In the genomic region with DNA sequence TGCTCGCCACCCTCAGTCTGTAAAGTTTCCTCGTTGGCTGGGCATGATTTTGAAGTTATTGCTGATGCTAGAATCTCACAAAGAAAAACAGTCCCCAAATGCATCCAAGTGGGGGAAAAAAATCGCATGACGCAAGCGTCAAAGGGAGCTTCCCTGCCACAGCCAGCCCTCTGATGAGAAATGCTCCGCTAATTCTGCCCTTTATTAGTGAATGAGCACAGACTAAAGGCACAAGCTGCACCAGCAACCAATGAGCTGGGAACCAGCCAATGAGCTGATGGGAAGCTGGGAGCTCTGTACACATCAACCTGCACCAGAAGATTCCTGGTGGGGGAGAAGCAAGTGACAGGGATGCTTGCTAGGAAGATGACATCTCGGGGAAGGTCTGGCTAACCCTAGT, we compare ENCODE assay signal across 23 mouse cellular contexts. TPM values are rescaled to one million over a fixed set of nuclear protein-coding genes. Genes with fewer than 3 reads are reported as not detected.
A peak's percentile ranks its signal among the peaks of the same experiment; 100 is the strongest.
DNase-seq lines count a peak whose midpoint lies in the region; ATAC-seq and TF ChIP-seq lines count a peak whose summit lies in the region.
"Had no signal": no experiment of that assay in that cellular context is flagged by ENCODE, and none has a peak within 500 bp of the region (broad histone marks: within the 10 kb centered on the region; RNA-seq: fewer than 3 reads in every experiment).

No protein-coding gene starts in this region.

- H3K4me2 ChIP-seq in forebrain, embryonic 15.5 days (replicated peaks): no peak overlapping the region
- no peak overlapping the region for H3K4me2 ChIP-seq in forebrain, postnatal 0 days (ENCODE audit: low read depth)
- H3K4me2 ChIP-seq in hindbrain, embryonic 13.5 days: no peak overlapping the region
- H3K4me2 ChIP-seq: embryonic facial prominence, embryonic 13.5 days; hindbrain, embryonic 14.5 days had no signal

- no peak overlapping the region for H3K4me3 ChIP-seq in forebrain, embryonic 15.5 days
- H3K4me3 ChIP-seq in forebrain, postnatal 0 days (ENCODE audit: low read depth, low read length): no peak overlapping the region
- H3K4me3 ChIP-seq in hindbrain, embryonic 13.5 days: no peak overlapping the region
- no peak overlapping the region for H3K4me3 ChIP-seq in hindbrain, embryonic 10.5 days
- H3K4me3 ChIP-seq: embryonic facial prominence, embryonic 13.5 days; gastrocnemius, adult 2 months had no signal

- no peak overlapping the region for H3K27ac ChIP-seq in forebrain, embryonic 15.5 days (replicated peaks)
- H3K27ac ChIP-seq in forebrain, postnatal 0 days (ENCODE audit: low read depth, low read length): no peak overlapping the region
- 0 out of 2 replicates have a peak overlapping the region, but pooled peaks have one; percentile 15 for H3K27ac ChIP-seq in hindbrain, embryonic 13.5 days
- H3K27ac ChIP-seq in hindbrain, embryonic 10.5 days: no peak overlapping the region
- H3K27ac ChIP-seq: embryonic facial prominence, embryonic 13.5 days; gastrocnemius, adult 2 months; hindbrain, embryonic 14.5 days had no signal

- no peaks in the 10 kb centered on the region for H3K9me3 ChIP-seq in forebrain, embryonic 15.5 days
- no peaks in the 10 kb centered on the region for H3K9me3 ChIP-seq in forebrain, postnatal 0 days (ENCODE audit: low read length)
- H3K9me3 ChIP-seq in hindbrain, embryonic 13.5 days: no peaks in the 10 kb centered on the region
- no peaks in the 10 kb centered on the region for H3K9me3 ChIP-seq in hindbrain, embryonic 10.5 days
- H3K9me3 ChIP-seq: embryonic facial prominence, embryonic 13.5 days had no signal

- 27% methylated on average over 7 of the region's 7 CpGs for WGBS in forebrain, embryonic 15.5 days
- 27% methylated on average over 7 of the region's 7 CpGs for WGBS in forebrain, postnatal 0 days
- WGBS in hindbrain, embryonic 13.5 days: 55% methylated on average over 7 of the region's 7 CpGs
- 71% methylated on average over 7 of the region's 7 CpGs for WGBS in hindbrain, embryonic 10.5 days

- TF ChIP-seq CTCF in forebrain, postnatal 0 days (IDR thresholded peaks at IDR 0.05; ENCODE audit: low read depth): no peak

- no peak for DNase-seq in forebrain, postnatal 0 days
- no peak for DNase-seq in hindbrain, embryonic 10.5 days (ENCODE audit: low spot score)
- peak; percentile 46 for DNase-seq in retina, postnatal 1 day
- no peak for DNase-seq in retina, embryonic 14.5 days (ENCODE audit: low spot score)
- peak; percentile 16 for DNase-seq in retina, postnatal 7 days (ENCODE audit: low read depth, low spot score)
- DNase-seq in neural tube, embryonic 10.5 days (ENCODE audit: extremely low spot score, low spot score): no peak
- DNase-seq: adrenal gland, adult 8-10 months; adrenal gland, postnatal 36 days; cerebellum, adult 11-12 months; cerebellum, adult 9-10 months; cerebellum, postnatal 25 days; gastrocnemius, adult 2 months; gastrocnemius, postnatal 25 days; heart, postnatal 10 days; heart, postnatal 4 days; kidney, adult 8-10 months had no signal

- peaks cover 5% of the 10 kb centered on the region; the same call in 1 of the 2 replicates for H3K36me3 ChIP-seq in forebrain, embryonic 15.5 days
- peaks cover 24% of the 10 kb centered on the region for H3K36me3 ChIP-seq in forebrain, postnatal 0 days (ENCODE audit: insufficient read depth)
- H3K36me3 ChIP-seq in hindbrain, embryonic 13.5 days: peaks cover 68% of the 10 kb centered on the region
- H3K36me3 ChIP-seq in hindbrain, embryonic 10.5 days: peaks cover 38% of the 10 kb centered on the region

- H3K9ac ChIP-seq in forebrain, embryonic 15.5 days (replicated peaks): no peak overlapping the region
- H3K9ac ChIP-seq in forebrain, postnatal 0 days: no peak overlapping the region
- no peak overlapping the region for H3K9ac ChIP-seq in hindbrain, embryonic 13.5 days
- H3K9ac ChIP-seq: embryonic facial prominence, embryonic 13.5 days; hindbrain, embryonic 14.5 days had no signal

- ATAC-seq in forebrain, embryonic 15.5 days (replicated peaks): 0 out of 2 replicates have a peak, but pooled peaks have one; percentile 29
- no peak; the same call in 1 of the 2 replicates for ATAC-seq in forebrain, postnatal 0 days
- ATAC-seq in hindbrain, embryonic 13.5 days (ENCODE audit: low FRiP score): no peak
- ATAC-seq: inflammation-experienced regulatory T-cells, adult 6 months; intestine, postnatal 0 days had no signal

- H3K27me3 ChIP-seq in forebrain, embryonic 15.5 days: no peaks in the 10 kb centered on the region
- H3K27me3 ChIP-seq in forebrain, postnatal 0 days (ENCODE audit: insufficient read depth, low read length): no peaks in the 10 kb centered on the region
- H3K27me3 ChIP-seq in hindbrain, embryonic 13.5 days: no peaks in the 10 kb centered on the region
- no peaks in the 10 kb centered on the region for H3K27me3 ChIP-seq in hindbrain, embryonic 10.5 days (ENCODE audit: insufficient read depth, poor library complexity, severe bottlenecking)
- H3K27me3 ChIP-seq: CH12.LX; embryonic facial prominence, embryonic 13.5 days had no signal

- peaks cover 10% of the 10 kb centered on the region for H3K4me1 ChIP-seq in forebrain, embryonic 15.5 days
- no peaks in the 10 kb centered on the region for H3K4me1 ChIP-seq in forebrain, postnatal 0 days (ENCODE audit: insufficient read depth)
- H3K4me1 ChIP-seq in hindbrain, embryonic 13.5 days (replicated peaks): no peaks in the 10 kb centered on the region
- H3K4me1 ChIP-seq in hindbrain, embryonic 10.5 days (replicated peaks): peaks cover 5% of the 10 kb centered on the region; the same call in 1 of the 2 replicates
- H3K4me1 ChIP-seq: embryonic facial prominence, embryonic 13.5 days had no signal

RNA-seq across cellular contexts. Expression of a gene that starts 11.0 kb away (rescaled TPM):
- 0.32 and 0.56 TPM in 2 replicates for polyA plus RNA-seq in forebrain, embryonic 15.5 days (2015; fragmentation: Nextera tagmentation; extraction: Ambion mirVana)
- 0.15 TPM in 1 of 2 replicates, not detected in the other for total RNA-seq in forebrain, postnatal 0 days (2014; rRNA removed)
- polyA plus RNA-seq in forebrain, postnatal 0 days (2015; fragmentation: Nextera tagmentation; extraction: Ambion mirVana): 0.07 and 0.09 TPM in 2 replicates
- polyA plus RNA-seq in hindbrain, embryonic 13.5 days (2015; fragmentation: Nextera tagmentation; extraction: Ambion mirVana): 0.19 and 0.34 TPM in 2 replicates
- 0.47 TPM in 2 replicates for polyA plus RNA-seq in hindbrain, embryonic 10.5 days (2016; fragmentation: Nextera tagmentation; extraction: Ambion mirVana)
- total RNA-seq: gastrocnemius, adult 2 months; gastrocnemius, postnatal 25 days had no signal

Comparison
In these comparisons a context has a peak if more than half of its experiments do, and no peak if none do; other contexts are left out.
1. DNase-seq: peak in retina, postnatal 1 day (single experiment) and retina, postnatal 7 days (single experiment); none in forebrain, postnatal 0 days (single experiment), hindbrain, embryonic 10.5 days (single experiment), retina, embryonic 14.5 days (single experiment) and neural tube, embryonic 10.5 days (single experiment).